Mouse (Mus musculus): ENCODE data around the gene Dcaf8. TPM values are rescaled to one million over a fixed set of nuclear protein-coding genes. Genes with fewer than 3 reads are reported as not detected.

Gene Dcaf8
- total and polyA plus RNA-seq, 2 experiments from 2014 or later: 62.7 to 76.8 TPM

DNA sequence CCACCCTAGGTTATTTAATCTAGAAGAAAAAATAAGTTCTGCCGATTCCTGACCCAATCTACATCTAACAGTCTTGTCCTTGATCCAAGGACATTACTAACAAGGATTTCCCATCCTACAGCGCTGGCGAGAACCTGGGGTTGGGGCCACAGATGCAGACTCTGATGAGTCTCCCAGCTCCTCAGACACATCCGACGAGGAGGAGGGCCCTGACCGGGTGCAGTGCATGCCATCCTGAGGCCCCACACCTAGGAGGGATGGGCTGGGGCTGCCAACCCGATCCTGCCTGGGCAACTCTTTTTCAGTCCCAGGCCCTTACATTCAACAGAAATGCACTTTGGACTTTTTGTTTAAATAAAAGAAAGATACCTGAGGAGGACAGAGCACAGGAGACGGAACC, 46.6 kb downstream of the Dcaf8 start:
- no peaks in the 10 kb centered on the region for H3K4me1 ChIP-seq (ENCODE audit: insufficient read depth)
- H3K9me3 ChIP-seq (ENCODE audit: low read length): no peaks in the 10 kb centered on the region
- H3K9ac ChIP-seq: no peak overlapping the region
- 71% methylated on average over 8 of the region's 8 CpGs for WGBS
- no peak overlapping the region for H3K4me3 ChIP-seq (ENCODE audit: low read depth, low read length)
- TF ChIP-seq CTCF (IDR thresholded peaks at IDR 0.05; ENCODE audit: low read depth): no peak
- H3K4me2 ChIP-seq (ENCODE audit: low read depth): no peak overlapping the region
- DNase-seq (no peak), ATAC-seq (no peak)
- no peaks in the 10 kb centered on the region for H3K27me3 ChIP-seq (ENCODE audit: insufficient read depth, low read length)
- H3K36me3 ChIP-seq (ENCODE audit: insufficient read depth): peaks cover 79% of the 10 kb centered on the region
- H3K27ac ChIP-seq (ENCODE audit: low read depth, low read length): no peak overlapping the region

GRCm38 (mm10) chr1:172197146-172197545, 49.3 kb downstream of the Dcaf8 start:
- no peak for TF ChIP-seq CTCF (IDR thresholded peaks at IDR 0.05; ENCODE audit: low read depth)
- 85% methylated on average over 3 of the region's 3 CpGs for WGBS
- no peak for ATAC-seq

GRCm38 (mm10) chr1:172197851-172198250, 50.0 kb downstream of the Dcaf8 start:
- H3K4me1 ChIP-seq (ENCODE audit: insufficient read depth): peaks cover 29% of the 10 kb centered on the region
- H3K9ac ChIP-seq: no peak overlapping the region
- no peak for TF ChIP-seq CTCF (IDR thresholded peaks at IDR 0.05; ENCODE audit: low read depth)
- 63% methylated on average over 5 of the region's 5 CpGs for WGBS
- ATAC-seq (no peak), DNase-seq (no peak)
- H3K9me3 ChIP-seq (ENCODE audit: low read length): no peaks in the 10 kb centered on the region
- H3K4me2 ChIP-seq (ENCODE audit: low read depth): no peak overlapping the region
- H3K27ac ChIP-seq (ENCODE audit: low read depth, low read length): no peak overlapping the region
- no peak overlapping the region for H3K4me3 ChIP-seq (ENCODE audit: low read depth, low read length)
- H3K36me3 ChIP-seq (ENCODE audit: insufficient read depth): peaks cover 67% of the 10 kb centered on the region
- no peaks in the 10 kb centered on the region for H3K27me3 ChIP-seq (ENCODE audit: insufficient read depth, low read length)

More at GRCm38 (mm10) chr1:172197146-172197545, 49.3 kb downstream of the Dcaf8 start:
- no peaks in the 10 kb centered on the region for H3K27me3 ChIP-seq (ENCODE audit: insufficient read depth, low read length)
- no peaks in the 10 kb centered on the region for H3K9me3 ChIP-seq (ENCODE audit: low read length)
- peaks cover 22% of the 10 kb centered on the region for H3K4me1 ChIP-seq (ENCODE audit: insufficient read depth)
- no peak overlapping the region for H3K4me2 ChIP-seq (ENCODE audit: low read depth)
- no peak overlapping the region for H3K9ac ChIP-seq
- DNase-seq: no peak
- H3K27ac ChIP-seq (ENCODE audit: low read depth, low read length): no peak overlapping the region
- H3K36me3 ChIP-seq (ENCODE audit: insufficient read depth): peaks cover 72% of the 10 kb centered on the region
- no peak overlapping the region for H3K4me3 ChIP-seq (ENCODE audit: low read depth, low read length)

- Histone ChIP-seq H3K9ac (no peak overlapping the region), H3K9me3 (ENCODE audit: low read length) (no peaks in the 10 kb centered on the region), H3K27me3 (ENCODE audit: insufficient read depth, low read length) (no peaks in the 10 kb centered on the region), H3K4me3 (ENCODE audit: low read depth, low read length) (no peak overlapping the region), H3K4me2 (ENCODE audit: low read depth) (no peak overlapping the region), H3K36me3 (ENCODE audit: insufficient read depth) (peaks cover 67% of the 10 kb centered on the region), H3K27ac (ENCODE audit: low read depth, low read length) (no peak overlapping the region), H3K4me1 (ENCODE audit: insufficient read depth) (peaks cover 33% of the 10 kb centered on the region)
- ATAC-seq (no peak), DNase-seq (no peak)
- WGBS: 73% methylated on average over 8 of the region's 8 CpGs
- TF ChIP-seq CTCF (IDR thresholded peaks at IDR 0.05; ENCODE audit: low read depth): no peak
Measured at GRCm38 (mm10) chr1:172198316-172198715, 50.4 kb downstream of the Dcaf8 start.

- Histone ChIP-seq H3K4me2 (ENCODE audit: low read depth) (no peak overlapping the region), H3K9ac (no peak overlapping the region), H3K27me3 (ENCODE audit: insufficient read depth, low read length) (no peaks in the 10 kb centered on the region), H3K4me3 (ENCODE audit: low read depth, low read length) (no peak overlapping the region), H3K9me3 (ENCODE audit: low read length) (no peaks in the 10 kb centered on the region), H3K36me3 (ENCODE audit: insufficient read depth) (peaks cover 61% of the 10 kb centered on the region), H3K27ac (ENCODE audit: low read depth, low read length) (no peak overlapping the region), H3K4me1 (ENCODE audit: insufficient read depth) (peaks cover 39% of the 10 kb centered on the region)
- ATAC-seq (no peak), DNase-seq (no peak)
- WGBS: 87% methylated on average over 4 of the region's 4 CpGs
- TF ChIP-seq CTCF (IDR thresholded peaks at IDR 0.05; ENCODE audit: low read depth): no peak
Measured at GRCm38 (mm10) chr1:172198996-172199395, 51.1 kb downstream of the Dcaf8 start.

- H3K9me3 ChIP-seq (ENCODE audit: low read length): no peaks in the 10 kb centered on the region
- no peak for TF ChIP-seq CTCF (IDR thresholded peaks at IDR 0.05; ENCODE audit: low read depth)
- H3K4me3 ChIP-seq (ENCODE audit: low read depth, low read length): no peak overlapping the region
- DNase-seq: no peak
- H3K9ac ChIP-seq: no peak overlapping the region
- no peak for ATAC-seq
- H3K27ac ChIP-seq (ENCODE audit: low read depth, low read length): peak overlapping the region; percentile 97
- 64% methylated on average over 5 of the region's 5 CpGs for WGBS
- H3K36me3 ChIP-seq (ENCODE audit: insufficient read depth): peaks cover 49% of the 10 kb centered on the region
- no peaks in the 10 kb centered on the region for H3K27me3 ChIP-seq (ENCODE audit: insufficient read depth, low read length)
- peak overlapping the region; percentile 47 for H3K4me2 ChIP-seq (ENCODE audit: low read depth)
- peaks cover 47% of the 10 kb centered on the region for H3K4me1 ChIP-seq (ENCODE audit: insufficient read depth)
Measured at GRCm38 (mm10) chr1:172200161-172200560, 52.3 kb downstream of the Dcaf8 start.

DNA sequence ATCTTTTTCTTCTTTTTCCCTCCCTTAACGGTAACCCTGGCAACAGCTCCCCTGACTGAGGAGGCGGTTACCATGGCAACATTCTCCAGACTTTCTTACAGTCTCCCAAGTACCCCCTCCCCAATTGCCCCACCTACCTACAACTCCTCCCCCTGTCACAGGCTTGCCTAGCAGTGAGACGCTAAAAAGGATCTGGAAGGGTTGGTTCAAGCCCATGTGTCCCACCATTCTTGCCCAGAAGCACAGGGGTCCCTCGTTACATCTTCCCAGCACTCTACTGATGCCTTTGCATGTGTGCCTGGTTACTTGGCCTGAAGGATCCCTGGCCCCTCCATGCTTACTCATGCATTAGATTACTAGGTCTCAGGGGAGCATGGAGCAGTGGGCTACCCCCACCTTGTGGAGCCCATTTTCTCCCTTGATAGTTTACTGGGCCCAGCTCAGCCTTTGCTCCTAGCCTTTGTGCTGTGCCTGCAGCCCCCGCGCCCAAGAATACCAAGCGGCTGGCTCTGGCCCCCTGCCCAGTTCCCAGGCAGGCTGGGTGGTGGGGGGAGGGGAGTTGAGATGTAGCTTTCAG, 53.1 kb downstream of the Dcaf8 start:
- TF ChIP-seq CTCF (IDR thresholded peaks at IDR 0.05; ENCODE audit: low read depth): no peak
- peak overlapping the region; percentile 54 for H3K9ac ChIP-seq
- H3K4me1 ChIP-seq (ENCODE audit: insufficient read depth): peaks cover 53% of the 10 kb centered on the region
- H3K36me3 ChIP-seq (ENCODE audit: insufficient read depth): peaks cover 43% of the 10 kb centered on the region
- peak overlapping the region; percentile 16; the same call in 1 of the 2 replicates for H3K4me3 ChIP-seq (ENCODE audit: low read depth, low read length)
- DNase-seq (peak; percentile 93), ATAC-seq (peak; percentile 80)
- H3K27ac ChIP-seq (ENCODE audit: low read depth, low read length): peak overlapping the region; percentile 97
- H3K9me3 ChIP-seq (ENCODE audit: low read length): no peaks in the 10 kb centered on the region
- no peaks in the 10 kb centered on the region for H3K27me3 ChIP-seq (ENCODE audit: insufficient read depth, low read length)
- peak overlapping the region; percentile 47 for H3K4me2 ChIP-seq (ENCODE audit: low read depth)
- 8% methylated on average over 7 of the region's 7 CpGs for WGBS

Data from forebrain, postnatal 0 days (tissue).